Mouse (Mus musculus) midbrain, embryonic 16.5 days (tissue): ENCODE measurements around the gene Ccdc89. TPM values are rescaled to one million over a fixed set of nuclear protein-coding genes. Genes with fewer than 3 reads are reported as not detected.

ENCODE experiments used
- ATAC-seq: fragments of 200-750 bp; cut with Nextera tagmentation; 2 replicates; pipeline ENCODE4 v1.8.0; 2017; ENCODE audit warnings: moderate TSS enrichment
- H3K27ac ChIP-seq: fragments of 300-500 bp; sonication (generic); 2 replicates; pipeline ENCODE4 v1.5.1; 2014; ENCODE audit warnings: mild to moderate bottlenecking, low read length, mixed read lengths
- H3K27me3 ChIP-seq: fragments of 300-500 bp; sonication (generic); 2 replicates; pipeline ENCODE4 v1.6.1; 2014; ENCODE audit warnings: low read depth, low read length, mixed read lengths; ENCODE audit not compliant: control insufficient read depth, insufficient read depth
- H3K36me3 ChIP-seq: fragments of 300-500 bp; sonication (generic); 2 replicates; pipeline ENCODE4 v1.6.1; 2014; ENCODE audit warnings: mild to moderate bottlenecking, low read length, moderate library complexity, mixed read lengths; ENCODE audit not compliant: control insufficient read depth, insufficient read depth
- H3K4me1 ChIP-seq: fragments of 300-500 bp; sonication (generic); 2 replicates; pipeline ENCODE4 v1.6.1; 2014; ENCODE audit warnings: mild to moderate bottlenecking, low read length, mixed read lengths; ENCODE audit not compliant: control insufficient read depth, insufficient read depth
- H3K4me2 ChIP-seq: fragments of 300-500 bp; sonication (generic); 2 replicates; pipeline ENCODE4 v1.6.1; 2014; ENCODE audit warnings: mild to moderate bottlenecking, low read length, mixed read lengths
- H3K4me3 ChIP-seq: fragments of 300-500 bp; sonication (generic); 2 replicates; pipeline ENCODE4 v1.5.1; 2014; ENCODE audit warnings: low read depth, mild to moderate bottlenecking, low read length, moderate library complexity, mixed read lengths
- H3K9ac ChIP-seq: fragments of 300-500 bp; sonication (generic); 2 replicates; pipeline ENCODE4 v1.6.1; 2014; ENCODE audit warnings: low read depth, low read length, mixed read lengths
- H3K9me3 ChIP-seq: fragments of 300-500 bp; sonication (generic); replicated peaks from 2 replicates; pipeline ENCODE4 v1.6.1; 2014; ENCODE audit warnings: mild to moderate bottlenecking, low read length, mixed read lengths; ENCODE audit not compliant: control insufficient read depth, poor library complexity, severe bottlenecking
- WGBS: fragments of 180-500 bp; shearing (Covaris S2); extraction: QIAGEN DNeasy Blood & Tissue Kit; methylation state at CpG from one replicate; pipeline ENCODE4 v1.1.7; 2014; 5-methylcytosine and 5-hydroxymethylcytosine counted together
- polyA plus RNA-seq: library from polyadenylated mRNA; unstranded; fragments of >200 nt; fragmentation: Nextera tagmentation; extraction: Ambion mirVana; gene quantifications from 2 replicates; pipeline ENCODE4 v1.2.1, GENCODE M21; 2015

Gene Ccdc89
- polyA plus RNA-seq, 1 experiment from 2014 or later: 2.1 TPM

DNA sequence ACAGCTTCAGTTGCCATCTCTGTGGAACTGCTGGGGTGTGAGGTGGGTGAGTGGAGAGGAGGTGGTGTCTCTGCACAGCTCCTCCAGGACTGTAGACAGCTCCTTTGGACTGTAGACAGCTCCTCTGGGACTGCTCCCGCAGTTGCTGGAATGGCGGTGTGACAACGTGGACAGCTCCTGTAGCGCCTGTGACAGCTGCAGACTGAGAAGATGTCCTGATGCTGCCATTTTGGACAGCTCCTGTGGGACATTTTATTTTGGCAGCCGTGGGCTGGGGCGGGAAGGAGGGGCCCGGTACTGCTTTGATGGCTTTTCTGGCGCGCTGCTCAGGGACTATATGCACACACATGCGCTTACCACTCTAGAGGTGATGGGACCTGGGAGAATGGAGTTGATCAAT is 34.0 kb downstream of the Ccdc89 start:
- Histone ChIP-seq H3K4me3 (no peak overlapping the region), H3K27ac (no peak overlapping the region), H3K4me1 (peaks cover 15% of the 10 kb centered on the region), H3K9me3 (no peaks in the 10 kb centered on the region), H3K36me3 (no peaks in the 10 kb centered on the region), H3K27me3 (no peaks in the 10 kb centered on the region), H3K4me2 (no peak overlapping the region), H3K9ac (no peak overlapping the region)
- WGBS: 59% methylated on average over 10 of the region's 10 CpGs
- no peak for ATAC-seq

DNA sequence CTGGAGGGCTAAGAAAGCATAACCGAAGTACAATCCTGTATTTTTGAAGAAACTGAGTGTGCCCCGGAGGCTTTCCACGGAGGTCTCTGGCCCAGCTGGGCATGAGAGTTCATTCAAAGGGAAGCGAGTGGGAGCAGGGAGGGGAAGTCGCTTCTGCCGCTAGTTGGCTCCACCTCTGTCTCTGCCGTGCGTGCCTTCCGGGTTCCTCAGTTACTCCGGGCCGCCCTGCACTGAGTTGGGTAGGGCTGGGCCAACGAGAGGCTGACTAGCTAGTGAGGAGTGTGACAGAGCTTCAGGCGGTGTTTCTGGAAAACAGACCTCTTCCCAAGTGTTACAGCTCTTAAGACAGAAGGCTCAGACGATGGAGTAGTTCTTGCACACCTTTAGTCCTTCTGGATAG is 34.6 kb downstream of the Ccdc89 start:
- H3K4me1 ChIP-seq: peaks cover 12% of the 10 kb centered on the region
- H3K36me3 ChIP-seq: no peaks in the 10 kb centered on the region
- no peak overlapping the region for H3K4me2 ChIP-seq
- H3K27ac ChIP-seq: no peak overlapping the region
- no peak for ATAC-seq
- no peak overlapping the region for H3K9ac ChIP-seq
- no peak overlapping the region for H3K4me3 ChIP-seq
- H3K9me3 ChIP-seq: no peaks in the 10 kb centered on the region
- H3K27me3 ChIP-seq: no peaks in the 10 kb centered on the region
- 24% methylated on average over 14 of the region's 14 CpGs for WGBS

DNA sequence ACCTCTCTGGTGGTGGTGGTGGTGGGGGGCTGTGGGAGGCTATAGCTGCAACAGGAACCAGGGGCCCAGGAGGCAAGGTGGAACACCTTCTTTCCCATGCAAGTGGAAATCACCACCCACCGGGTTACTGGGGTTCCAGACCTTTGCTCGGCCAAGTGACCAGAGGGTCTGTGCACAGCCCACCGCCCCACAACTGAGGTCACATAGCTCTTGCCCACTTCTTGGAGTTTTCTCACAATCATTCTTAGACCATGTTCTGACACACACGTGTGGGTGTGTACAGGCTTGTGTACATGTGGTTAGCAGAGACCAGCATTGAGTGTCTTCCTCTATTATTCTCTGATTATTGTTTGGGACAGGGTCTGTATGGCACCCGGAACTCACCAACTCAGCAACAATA is 35.1 kb downstream of the Ccdc89 start:
- Histone ChIP-seq H3K36me3 (no peaks in the 10 kb centered on the region), H3K27me3 (no peaks in the 10 kb centered on the region), H3K27ac (no peak overlapping the region), H3K4me1 (peaks cover 6% of the 10 kb centered on the region), H3K9ac (no peak overlapping the region), H3K4me2 (no peak overlapping the region), H3K9me3 (no peaks in the 10 kb centered on the region), H3K4me3 (no peak overlapping the region)
- WGBS: 95% methylated on average over 5 of the region's 5 CpGs
- ATAC-seq: no peak

DNA sequence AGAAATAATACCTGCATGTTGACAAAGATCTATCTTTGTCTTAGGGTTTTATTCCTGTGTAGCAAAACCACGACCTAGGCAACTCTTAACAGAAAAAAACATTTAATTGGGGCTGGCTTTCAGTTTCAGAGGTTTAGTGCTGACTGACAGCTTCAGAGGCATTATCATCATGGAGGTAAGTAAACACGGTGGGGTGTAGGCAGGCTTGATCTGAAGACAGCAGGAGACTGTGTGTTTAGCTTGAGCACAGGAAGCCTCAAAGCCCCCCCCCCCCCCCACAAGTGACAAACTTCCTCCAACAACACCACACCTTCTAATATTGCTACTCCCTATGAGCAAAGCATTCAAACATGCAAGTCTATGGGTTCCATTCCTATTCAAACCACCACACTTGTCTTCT is 47.1 kb downstream of the Ccdc89 start:
- Histone ChIP-seq H3K9ac (no peak overlapping the region), H3K4me2 (no peak overlapping the region), H3K4me1 (peaks cover 18% of the 10 kb centered on the region), H3K9me3 (no peaks in the 10 kb centered on the region), H3K27ac (no peak overlapping the region), H3K36me3 (peaks cover 2% of the 10 kb centered on the region; the same call in 1 of the 2 replicates), H3K27me3 (no peaks in the 10 kb centered on the region), H3K4me3 (no peak overlapping the region)
- ATAC-seq: no peak
- 71% methylated on average over 2 of the region's 2 CpGs for WGBS

DNA sequence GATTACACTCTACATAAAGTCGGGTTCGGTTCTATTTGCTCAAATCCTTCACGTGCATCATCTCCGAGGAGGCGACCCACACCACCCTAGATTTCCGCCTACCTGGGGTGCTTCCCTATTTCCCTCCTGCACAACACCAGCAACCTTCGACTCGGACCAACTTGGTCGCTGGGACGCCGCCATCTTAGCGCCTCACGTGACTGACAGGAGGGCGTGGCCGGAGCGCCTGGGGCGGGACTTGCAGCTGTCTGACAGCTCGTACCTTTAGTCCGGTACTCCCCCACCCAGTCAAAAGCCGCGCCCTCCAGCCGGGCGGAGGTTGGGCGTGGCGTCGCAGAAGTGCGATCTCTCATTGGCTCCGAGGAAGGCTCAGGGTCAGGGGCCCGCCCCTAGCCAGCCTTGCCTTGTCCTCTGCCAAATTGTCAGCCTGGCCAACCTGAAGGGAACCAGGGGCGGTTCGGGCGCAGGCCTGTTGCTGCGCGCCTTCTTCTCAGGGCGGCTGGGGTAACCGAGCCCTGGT is 49.5 kb downstream of the Ccdc89 start, which contains the start of gene Tmem126b:
TSS of gene Tmem126b (minus strand) at position 209 of the 520 bp plus-strand sequence.
- H3K4me2 ChIP-seq: peak within 1 kb of the TSS; percentile 86
- peak within 1 kb of the TSS; percentile 89 for H3K9ac ChIP-seq
- peak; percentile 100 for ATAC-seq
- H3K4me3 ChIP-seq: peak within 1 kb of the TSS; percentile 71
- H3K9me3 ChIP-seq: no peaks in the 10 kb centered on the region
- peaks cover 18% of the 10 kb centered on the region for H3K4me1 ChIP-seq
- no peaks in the 10 kb centered on the region for H3K36me3 ChIP-seq
- WGBS: under 1% methylated on average over 36 of the region's 36 CpGs
- no peaks in the 10 kb centered on the region for H3K27me3 ChIP-seq
- peak within 1 kb of the TSS; percentile 96 for H3K27ac ChIP-seq

DNA sequence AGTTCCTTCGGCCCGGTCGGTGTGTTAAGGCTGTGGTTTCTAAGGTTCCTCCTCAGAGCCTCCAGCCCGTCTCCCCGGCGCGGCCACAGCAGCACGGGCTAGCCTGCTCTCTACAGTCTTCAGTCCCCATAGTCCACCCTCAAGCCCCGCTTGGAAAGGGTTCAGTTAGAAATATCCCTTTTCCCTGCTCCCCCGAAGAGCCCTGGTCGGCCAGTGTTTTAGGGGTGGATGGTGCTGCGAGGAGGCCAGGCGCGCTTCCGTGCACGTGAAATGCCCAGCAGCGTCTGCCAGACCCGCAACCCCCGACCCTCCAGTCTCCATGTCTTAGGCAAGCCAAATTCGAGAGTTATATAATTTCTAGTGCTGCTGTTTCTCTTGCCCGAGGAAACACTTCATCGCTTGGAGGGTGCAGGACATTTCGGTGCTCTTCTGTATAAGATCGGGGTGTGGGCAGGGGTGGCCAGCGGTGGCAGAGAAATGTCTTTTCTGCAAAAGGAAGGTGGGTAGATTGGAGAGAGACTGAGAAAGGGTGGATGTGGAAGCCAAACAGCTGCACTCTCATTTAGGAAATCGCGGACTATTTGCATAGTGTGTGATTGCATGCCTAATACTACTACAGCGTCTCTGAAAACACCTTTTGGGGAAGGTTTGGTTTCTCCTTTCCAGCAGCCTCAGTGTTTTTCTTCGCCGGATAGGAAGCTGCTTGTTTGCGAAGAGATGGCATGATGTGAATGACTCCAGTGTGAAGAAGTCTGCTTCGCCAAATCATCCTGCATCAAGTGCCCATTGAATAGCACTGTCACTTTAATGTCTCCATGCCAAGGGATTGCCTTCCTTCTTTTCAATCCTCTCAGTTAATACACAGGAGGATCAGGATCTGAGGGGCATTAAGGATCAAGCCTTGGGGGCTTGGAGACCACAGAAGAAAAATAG is 50.2 kb downstream of the Ccdc89 start, which contains the start of gene Dlg2:
TSS of gene Dlg2 (plus strand) at position 360 of the 933 bp plus-strand sequence.
- peaks cover 18% of the 10 kb centered on the region for H3K4me1 ChIP-seq
- no peaks in the 10 kb centered on the region for H3K27me3 ChIP-seq
- peak within 1 kb of the TSS; percentile 89 for H3K9ac ChIP-seq
- H3K36me3 ChIP-seq: no peaks in the 10 kb centered on the region
- under 1% methylated on average over 32 of the region's 32 CpGs for WGBS
- H3K9me3 ChIP-seq: no peaks in the 10 kb centered on the region
- peak within 1 kb of the TSS; percentile 96 for H3K27ac ChIP-seq
- peak within 1 kb of the TSS; percentile 71 for H3K4me3 ChIP-seq
- peak; percentile 85 for ATAC-seq
- H3K4me2 ChIP-seq: peak within 1 kb of the TSS; percentile 86

Other genes starting within 250 kb of the Ccdc89 start
- not detected in 2 replicates for gene Ccdc83, start 160.8 kb upstream of the Ccdc89 start, polyA plus RNA-seq
- gene Sytl2, start 124.3 kb upstream of the Ccdc89 start, polyA plus RNA-seq: 8.4 and 8.7 TPM in 2 replicates
- gene Crebzf, start 16.2 kb downstream of the Ccdc89 start, polyA plus RNA-seq: 27.8 and 36.1 TPM in 2 replicates
- 126 and 128 TPM in 2 replicates for gene Tmem126a, start 30.7 kb downstream of the Ccdc89 start, polyA plus RNA-seq
- gene Tmem126b, start 49.4 kb downstream of the Ccdc89 start, polyA plus RNA-seq: 46.0 and 47.9 TPM in 2 replicates
- gene Dlg2, start 50.1 kb downstream of the Ccdc89 start, polyA plus RNA-seq: 27.1 and 28.8 TPM in 2 replicates